Mouse (Mus musculus) Patski (cell line): ENCODE measurements around the gene Fbxo48. TPM values are rescaled to one million over a fixed set of nuclear protein-coding genes. Genes with fewer than 3 reads are reported as not detected.
A peak's percentile ranks its signal among the peaks of the same experiment; 100 is the strongest.

Experiments
- ATAC-seq: fragments of 100-300 bp; one replicate; pipeline ENCODE4 v1.8.0; 2021
- CTCF ChIA-PET: fragments of 350-600 bp; sonication (Branson Sonifier 250); formaldehyde crosslinking; loops from one replicate; lab custom pipeline; 2022; ENCODE audit warnings: inconsistent platforms; lab: Charles Lee
- POLR2A ChIA-PET: fragments of 350-600 bp; sonication (Branson Sonifier 250); formaldehyde crosslinking; loops from one replicate; lab custom pipeline; 2022; ENCODE audit warnings: antibody characterized with exemption, inconsistent platforms; lab: Charles Lee
- DNase-seq: peaks from one replicate; pipeline ENCODE4 v3.0.0-alpha.2; 2011; ENCODE audit warnings: low read depth, low spot score
- H3K27me3 ChIP-seq: fragments of 371-371 bp; one replicate; pipeline ENCODE4 v1.5.1; 2021
- CTCF ChIP-seq: fragments of 100-300 bp; IDR thresholded peaks from one replicate; pipeline ENCODE4 v1.5.1; 2021
- in situ Hi-C: fragments of 300-500 bp; cut with MboI; formaldehyde crosslinking; loops from 3 replicates; pipeline ENCODE4 v1.11.1; 2018; ENCODE audit warnings: low pct_unique_long_range_greater_than_20kb, mixed read lengths
- polyA plus RNA-seq: library from polyadenylated mRNA; unstranded; gene quantifications from one replicate; pipeline ENCODE4 v1.2.3, GENCODE M21; 2021

Gene Fbxo48
- 2.5 TPM for polyA plus RNA-seq

DNA sequence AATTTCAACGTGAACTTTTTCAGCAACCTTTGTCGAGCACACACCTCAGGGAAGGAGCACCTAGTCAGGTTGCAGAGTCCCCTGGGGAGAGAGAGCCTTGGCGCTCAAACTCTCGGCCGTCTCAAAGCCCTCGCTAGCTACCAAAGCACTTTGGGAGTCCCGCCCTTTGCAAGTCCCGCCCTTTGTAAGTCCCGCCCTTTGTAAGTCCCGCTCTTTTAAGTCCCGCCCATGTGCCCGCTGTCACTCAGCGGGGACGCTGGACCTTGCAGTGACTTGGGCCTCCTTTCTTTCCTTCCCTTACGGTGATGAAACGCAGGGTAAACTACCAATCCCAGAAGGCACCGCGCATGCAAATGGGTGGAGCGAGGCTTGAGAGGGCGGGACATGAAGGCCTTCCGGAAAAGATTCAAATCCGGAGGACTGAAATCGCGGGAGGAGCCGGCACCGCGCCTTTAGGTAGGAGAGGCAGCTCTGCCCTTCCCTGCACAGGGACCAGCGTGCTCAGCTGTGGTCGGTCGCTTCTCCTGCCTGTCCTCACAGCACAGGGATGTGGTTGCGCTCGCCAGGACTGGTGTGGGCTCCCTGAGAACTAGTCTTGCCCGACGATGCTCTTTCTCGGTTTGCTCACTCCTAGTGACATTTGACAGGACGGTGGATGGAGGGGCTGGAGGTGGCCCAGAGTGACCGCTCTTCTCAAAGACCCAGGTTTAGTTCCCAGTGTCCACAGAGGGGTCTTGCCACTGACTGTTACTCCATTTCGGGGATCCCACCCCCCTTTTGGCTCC, at the start of gene Fbxo48:
Gene Fbxo48, plus strand, starts transcription at position 400 of the 785 bp plus-strand sequence.
- no peak for TF ChIP-seq CTCF
- POLR2A ChIA-PET, result interaction anchor here (0.7 kb wide), 1 partner anchor 396 kb away, joined by 3 read pairs; no protein-coding TSS in a partner anchor
- H3K27me3 ChIP-seq, result no peaks in the 10 kb centered on the region
- CTCF ChIA-PET, result interaction anchor here (0.7 to 1.7 kb wide), 5 partner anchors 357 to 428 kb away, joined by 3 to 15 read pairs (median 6); no protein-coding TSS in a partner anchor
- DNase-seq, result peak; percentile 84
- in situ Hi-C loops, result no loop called here
- ATAC-seq, result peak; percentile 98

DNA sequence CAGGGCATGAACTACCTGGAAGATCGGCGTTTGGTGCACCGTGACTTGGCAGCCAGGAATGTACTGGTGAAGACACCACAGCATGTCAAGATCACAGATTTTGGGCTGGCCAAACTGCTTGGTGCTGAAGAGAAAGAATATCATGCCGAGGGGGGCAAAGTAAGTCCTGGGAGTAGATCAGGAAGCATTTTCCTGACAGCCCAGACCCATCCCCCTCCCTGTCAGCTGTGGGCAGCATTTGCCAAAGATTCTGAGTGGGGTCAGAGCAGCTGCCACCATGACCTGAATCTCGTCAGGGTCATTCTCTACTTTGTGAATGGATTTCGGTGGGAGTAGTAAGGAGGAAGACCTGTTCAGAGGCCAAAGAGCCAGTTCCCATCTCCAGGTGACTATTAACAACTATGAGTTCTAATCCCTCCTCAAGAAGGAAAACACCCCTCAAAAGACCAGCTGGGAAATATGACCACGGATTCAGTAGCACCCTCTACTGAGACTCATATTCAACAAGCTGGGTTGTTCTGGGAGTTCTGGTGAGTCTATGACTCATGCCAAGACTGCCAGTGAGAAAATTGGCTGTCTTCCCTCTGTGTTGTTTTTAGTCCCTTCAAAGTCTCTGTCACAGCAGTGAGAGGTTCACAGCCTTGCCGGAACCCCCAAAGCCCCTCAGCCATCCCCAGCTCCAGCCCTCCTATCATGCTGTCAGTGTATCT, 46.7 kb upstream of the Fbxo48 start:
- TF ChIP-seq CTCF, result no peak
- ChIA-PET CTCF (interaction anchor here (1.3 to 2.5 kb wide), 3 partner anchors 9 to 44 kb away, joined by 3 to 9 read pairs (median 3); no protein-coding TSS in a partner anchor), POLR2A (no interaction called here)
- no peaks in the 10 kb centered on the region for H3K27me3 ChIP-seq
- peak; percentile 25 for DNase-seq
- ATAC-seq, result peak; percentile 22
- in situ Hi-C loops, result no loop called here

DNA sequence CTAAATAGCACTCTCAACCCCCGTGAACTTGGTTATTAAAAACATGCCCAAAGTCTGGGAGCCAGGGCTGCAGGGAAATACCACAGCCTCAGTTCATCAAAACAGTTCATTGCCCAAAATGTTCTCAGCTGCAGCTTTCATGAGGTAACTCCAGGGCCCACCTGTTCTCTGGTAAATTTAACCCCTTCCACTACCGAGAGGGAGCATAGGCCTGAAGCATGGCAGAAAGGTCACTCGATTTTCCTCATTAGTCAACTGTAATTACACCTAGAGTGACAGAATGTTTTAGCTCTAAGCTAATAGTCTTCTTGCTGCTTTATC, 46.2 kb upstream of the Fbxo48 start:
- ChIA-PET CTCF (interaction anchor here (0.8 to 2.5 kb wide), 4 partner anchors 10 to 44 kb away, joined by 3 to 9 read pairs (median 3); no protein-coding TSS in a partner anchor), POLR2A (no interaction called here)
- ATAC-seq (no peak), DNase-seq (no peak)
- no peak for TF ChIP-seq CTCF
- in situ Hi-C loops, result no loop called here
- no peaks in the 10 kb centered on the region for H3K27me3 ChIP-seq

DNA sequence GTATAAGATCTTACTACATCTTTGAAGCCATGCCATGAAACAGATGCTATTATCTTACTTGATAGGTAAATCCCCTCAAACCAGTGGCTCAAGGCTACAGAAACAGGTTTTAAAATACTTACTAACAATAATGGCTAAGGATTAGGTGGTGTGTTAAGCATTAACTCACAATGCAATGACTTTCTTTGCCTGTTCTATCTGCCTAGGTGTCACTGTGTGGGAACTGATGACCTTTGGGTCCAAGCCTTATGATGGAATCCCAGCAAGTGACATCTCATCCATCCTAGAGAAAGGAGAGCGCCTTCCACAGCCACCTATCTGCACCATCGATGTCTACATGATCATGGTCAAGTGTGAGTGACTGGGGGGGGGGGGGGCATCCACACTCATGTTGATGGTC, 44.6 kb upstream of the Fbxo48 start:
- ChIA-PET POLR2A (no interaction called here), CTCF (interaction anchor here (2.5 kb wide), 1 partner anchor 11 kb away, joined by 9 read pairs; no protein-coding TSS in a partner anchor)
- DNase-seq (no peak), ATAC-seq (no peak)
- no peaks in the 10 kb centered on the region for H3K27me3 ChIP-seq
- TF ChIP-seq CTCF, result no peak
- in situ Hi-C loops, result no loop called here

- in situ Hi-C loops, result no loop called here
- no peak for TF ChIP-seq CTCF
- ChIA-PET POLR2A (no interaction called here), CTCF (interaction anchor here (0.6 kb wide), 1 partner anchor 63 kb away, joined by 3 read pairs; no protein-coding TSS in a partner anchor)
- no peak for ATAC-seq
- no peaks in the 10 kb centered on the region for H3K27me3 ChIP-seq
- no peak for DNase-seq
Observed at GRCm38 (mm10) chr11:16907517-16908129, 43.6 kb upstream of the Fbxo48 start.

GRCm38 (mm10) chr11:16914756-16915155, 36.4 kb upstream of the Fbxo48 start:
- CTCF ChIA-PET, result interaction anchor here (2.0 kb wide), 1 partner anchor 31 kb away, joined by 4 read pairs; no protein-coding TSS in a partner anchor
- ATAC-seq, result no peak
- H3K27me3 ChIP-seq, result no peaks in the 10 kb centered on the region
- POLR2A ChIA-PET, result no interaction called here
- no peak for TF ChIP-seq CTCF
- DNase-seq, result no peak
- in situ Hi-C loops, result no loop called here

DNA sequence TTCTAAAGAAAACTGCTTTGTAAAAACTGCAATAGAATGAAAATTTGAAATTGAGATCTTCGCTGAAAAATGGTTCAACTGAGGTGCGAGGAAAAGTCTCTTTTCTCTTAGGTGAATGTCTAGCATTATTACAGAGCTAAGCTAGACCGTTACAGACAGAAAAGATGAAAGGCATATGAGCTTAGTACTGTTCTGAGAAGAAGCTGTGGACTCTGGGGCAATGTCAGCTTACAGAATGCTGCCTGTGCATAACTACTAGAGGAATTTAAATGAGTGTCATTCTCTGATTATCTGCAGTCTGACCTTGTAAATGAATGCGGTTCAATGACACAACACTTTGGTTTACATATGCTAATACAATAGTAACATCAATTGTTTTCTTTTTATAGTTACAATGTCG, 35.3 kb upstream of the Fbxo48 start:
- ChIA-PET POLR2A (interaction anchor here (0.7 kb wide), 1 partner anchor 380 kb away, joined by 3 read pairs; no protein-coding TSS in a partner anchor), CTCF (interaction anchor here (0.6 to 2.0 kb wide), 3 partner anchors 14 to 201 kb away, joined by 3 to 4 read pairs (median 4); no protein-coding TSS in a partner anchor)
- H3K27me3 ChIP-seq, result no peaks in the 10 kb centered on the region
- DNase-seq (no peak), ATAC-seq (no peak)
- in situ Hi-C loops, result no loop called here
- TF ChIP-seq CTCF, result no peak

- in situ Hi-C loops, result no loop called here
- ChIA-PET POLR2A (no interaction called here), CTCF (no interaction called here)
- no peak for TF ChIP-seq CTCF
- ATAC-seq (no peak), DNase-seq (no peak)
- no peaks in the 10 kb centered on the region for H3K27me3 ChIP-seq
Observed at GRCm38 (mm10) chr11:16917512-16917911, 33.7 kb upstream of the Fbxo48 start.

- in situ Hi-C loops, result no loop called here
- CTCF ChIA-PET, result no interaction called here
- no peak for TF ChIP-seq CTCF
- ATAC-seq (no peak), DNase-seq (no peak)
- POLR2A ChIA-PET, result no interaction called here
- no peaks in the 10 kb centered on the region for H3K27me3 ChIP-seq
Observed at GRCm38 (mm10) chr11:16932159-16932558, 19.0 kb upstream of the Fbxo48 start.

DNA sequence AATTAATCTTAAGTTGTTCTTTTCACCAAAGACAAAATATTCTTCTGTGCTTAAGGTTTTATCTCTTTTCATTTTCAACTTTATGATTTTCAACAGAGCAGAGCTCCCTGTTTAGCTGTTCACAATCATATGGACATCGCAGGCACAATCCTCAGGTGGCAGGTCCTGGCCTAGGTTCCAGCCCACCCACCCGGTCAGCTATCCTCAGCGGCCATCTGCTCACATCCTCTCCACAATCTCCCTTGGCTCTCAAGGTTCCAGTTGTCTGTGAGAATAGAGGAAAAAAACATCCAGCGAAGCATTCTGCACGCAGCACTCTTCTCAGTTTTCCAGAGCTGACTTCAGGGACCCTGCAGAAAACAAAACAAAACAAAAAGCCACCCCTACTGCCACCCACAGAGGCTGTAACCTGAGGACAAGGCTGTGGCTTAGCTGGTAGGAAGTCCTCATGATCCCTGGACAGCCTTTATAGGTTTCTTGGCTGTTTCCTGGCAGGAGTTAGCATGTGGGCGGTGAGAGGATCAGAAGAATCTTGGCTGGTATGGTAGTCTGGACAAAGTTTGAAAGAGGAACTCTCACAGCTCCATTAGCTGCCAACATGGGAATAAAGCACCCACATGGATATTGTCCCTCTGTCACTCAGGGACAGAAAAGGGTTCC, 15.5 kb upstream of the Fbxo48 start:
- no peak for ATAC-seq
- ChIA-PET CTCF (interaction anchor here (1.4 to 1.7 kb wide), 2 partner anchors 11 to 13 kb away, joined by 3 to 5 read pairs; no protein-coding TSS in a partner anchor), POLR2A (no interaction called here)
- H3K27me3 ChIP-seq, result no peaks in the 10 kb centered on the region
- in situ Hi-C loops, result loop anchor here (5.0 kb wide), 1 partner anchor 38 kb away; no protein-coding TSS in a partner anchor
- DNase-seq, result no peak
- no peak for TF ChIP-seq CTCF
